Mouse (Mus musculus) CH12.LX (cell line): ENCODE data around the gene Lmo7.

Experiments
- CHD1 ChIP-seq: IDR thresholded peaks from 2 replicates; pipeline ENCODE4 v1.6.1; 2012; ENCODE audit warnings: low read depth, low read length, improper control_type of control experiment, inconsistent platforms
- CTCF ChIP-seq, 2 experiments: IDR thresholded peaks in 1 of 2; conservative IDR thresholded peaks in 1 of 2; 2 replicates each; pipeline ENCODE4 v1.5.1; 2011 to 2012; ENCODE audit warnings: low read depth in 2 of 2, low read length in 2 of 2, improper control_type of control experiment in 1 of 2, inconsistent platforms in 1 of 2, mild to moderate bottlenecking in 1 of 2, moderate library complexity in 1 of 2
- E2F4 ChIP-seq: IDR thresholded peaks from 2 replicates; pipeline ENCODE4 v1.6.1; 2011; ENCODE audit warnings: low read depth, low read length, improper control_type of control experiment; ENCODE audit not compliant: insufficient replicate concordance
- EP300 ChIP-seq: IDR thresholded peaks from 2 replicates; pipeline ENCODE4 v1.6.1; 2011; ENCODE audit warnings: low read length, improper control_type of control experiment
- ETS1 ChIP-seq: conservative IDR thresholded peaks from 2 replicates; pipeline ENCODE4 v1.6.1; 2012; ENCODE audit warnings: low read depth, mild to moderate bottlenecking, inconsistent platforms, low read length, improper control_type of control experiment, moderate library complexity
- JUND ChIP-seq: conservative IDR thresholded peaks from 2 replicates; pipeline ENCODE4 v1.6.1; 2011; ENCODE audit warnings: low read depth, low read length, improper control_type of control experiment
- MAFK ChIP-seq: IDR thresholded peaks from 2 replicates; pipeline ENCODE4 v1.6.1; 2011; ENCODE audit warnings: low read length, improper control_type of control experiment; ENCODE audit not compliant: insufficient replicate concordance
- NRF1 ChIP-seq: IDR thresholded peaks from 2 replicates; pipeline ENCODE4 v1.6.1; 2014; ENCODE audit warnings: low read depth, mild to moderate bottlenecking, inconsistent platforms, low read length, improper control_type of control experiment, moderate library complexity
- POLR2A ChIP-seq: IDR thresholded peaks from 2 replicates; pipeline ENCODE4 v1.6.1; 2011; ENCODE audit warnings: low read depth, mild to moderate bottlenecking, improper control_type of control experiment, low read length
- RAD21 ChIP-seq: IDR thresholded peaks from 2 replicates; pipeline ENCODE4 v1.6.1; 2011; ENCODE audit warnings: low read depth, mild to moderate bottlenecking, low read length, improper control_type of control experiment, moderate library complexity
- RCOR1 ChIP-seq: conservative IDR thresholded peaks from 2 replicates; pipeline ENCODE4 v1.6.1; 2012; ENCODE audit warnings: low read depth, mild to moderate bottlenecking, inconsistent platforms, low read length, improper control_type of control experiment
- TCF12 ChIP-seq: IDR thresholded peaks from 2 replicates; pipeline ENCODE4 v1.6.1; 2014; ENCODE audit warnings: low read depth, mild to moderate bottlenecking, inconsistent platforms, low read length, improper control_type of control experiment
- ZC3H11A ChIP-seq: IDR thresholded peaks from 2 replicates; pipeline ENCODE4 v1.6.1; 2012; ENCODE audit warnings: low read depth, mild to moderate bottlenecking, inconsistent platforms, low read length, improper control_type of control experiment

DNA sequence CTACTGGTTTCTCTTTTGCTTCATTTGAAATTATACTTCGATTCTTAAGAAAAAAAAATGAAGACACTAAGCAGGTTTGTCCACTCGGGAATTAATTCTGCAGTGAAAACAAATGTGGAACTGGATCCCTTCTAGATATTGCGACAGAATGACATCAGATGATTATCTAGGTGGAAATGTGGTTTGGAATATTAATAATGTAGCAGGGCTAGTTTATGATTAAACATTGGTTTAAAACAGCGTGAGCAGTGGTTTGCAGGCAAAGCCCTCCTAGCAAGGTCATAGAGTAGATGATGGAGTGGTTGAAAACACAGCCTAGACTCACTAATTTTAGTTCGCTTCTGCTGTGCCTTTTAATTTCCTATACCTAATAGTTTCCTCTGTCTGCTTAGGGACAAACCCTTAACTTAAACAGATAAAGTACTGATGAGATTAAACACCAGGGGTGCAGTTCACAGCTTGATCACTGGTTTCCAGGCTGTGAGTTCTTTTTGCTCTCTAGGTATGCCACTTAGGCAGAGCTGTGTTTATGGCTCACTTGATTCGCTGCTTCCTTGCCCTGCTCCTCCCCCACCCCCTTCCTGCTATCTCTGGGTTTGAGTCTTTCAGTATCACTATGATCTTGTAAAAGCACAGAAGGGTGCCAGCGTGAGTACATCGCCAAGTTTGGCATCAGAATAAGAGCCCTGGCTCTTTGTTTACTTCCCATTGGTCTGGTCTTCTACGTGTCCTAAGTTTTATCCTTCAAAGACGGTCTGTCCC, 4.0 kb downstream of the Lmo7 start:
- no peak for TF ChIP-seq POLR2A
- no peak for TF ChIP-seq RCOR1
- TF ChIP-seq CTCF (conservative IDR thresholded peaks at IDR 0.05 in 1 of 2, IDR thresholded peaks at IDR 0.05 in 1 of 2; ENCODE audit: low read depth in 2 of 2, low read length in 2 of 2) = no peak
- no peak for TF ChIP-seq ETS1
- no peak for TF ChIP-seq RAD21
- no peak for TF ChIP-seq JUND
- TF ChIP-seq EP300 = no peak
- TF ChIP-seq NRF1 = no peak
- TF ChIP-seq ZC3H11A = no peak
- no peak for TF ChIP-seq CHD1
- TF ChIP-seq MAFK = no peak
- TF ChIP-seq TCF12 = no peak
- no peak for TF ChIP-seq E2F4
